Mouse (Mus musculus) neural tube, embryonic 13.5 days (tissue): Measurements from ENCODE around the gene Ybey. TPM values are rescaled to one million over a fixed set of nuclear protein-coding genes. Genes with fewer than 3 reads are reported as not detected.
A peak's percentile ranks its signal among the peaks of the same experiment; 100 is the strongest.

Experiments
- ATAC-seq: fragments of 200-750 bp; cut with Nextera tagmentation; 2 replicates; pipeline ENCODE4 v1.8.0; 2017; ENCODE audit warnings: low read depth, mild to moderate bottlenecking, moderate TSS enrichment, moderate library complexity
- H3K27ac ChIP-seq: fragments of 300-500 bp; sonication (generic); replicated peaks from 2 replicates; pipeline ENCODE4 v1.5.1; 2015; ENCODE audit warnings: moderate library complexity, mild to moderate bottlenecking, inconsistent platforms
- H3K27me3 ChIP-seq: fragments of 300-500 bp; sonication (generic); 2 replicates; pipeline ENCODE4 v1.6.1; 2015; ENCODE audit warnings: mild to moderate bottlenecking, inconsistent platforms
- H3K36me3 ChIP-seq: fragments of 300-500 bp; sonication (generic); 2 replicates; pipeline ENCODE4 v1.6.1; 2015; ENCODE audit warnings: mild to moderate bottlenecking, inconsistent platforms
- H3K4me1 ChIP-seq: fragments of 300-500 bp; sonication (generic); replicated peaks from 2 replicates; pipeline ENCODE4 v1.6.1; 2015; ENCODE audit warnings: inconsistent platforms
- H3K4me2 ChIP-seq: fragments of 300-500 bp; sonication (generic); 2 replicates; pipeline ENCODE4 v1.6.1; 2015; ENCODE audit warnings: inconsistent platforms, mild to moderate bottlenecking, moderate library complexity
- H3K4me3 ChIP-seq: fragments of 300-500 bp; sonication (generic); 2 replicates; pipeline ENCODE4 v1.5.1; 2015; ENCODE audit warnings: mild to moderate bottlenecking, inconsistent platforms
- H3K9ac ChIP-seq: fragments of 300-500 bp; sonication (generic); 2 replicates; pipeline ENCODE4 v1.6.1; 2015; ENCODE audit warnings: moderate library complexity, mild to moderate bottlenecking, inconsistent platforms
- H3K9me3 ChIP-seq: fragments of 300-500 bp; sonication (generic); 2 replicates; pipeline ENCODE4 v1.6.1; 2016; ENCODE audit warnings: inconsistent platforms
- WGBS: fragments of 180-500 bp; shearing (Covaris S2); methylation state at CpG from one replicate; pipeline ENCODE4 v1.1.7; 2015; 5-methylcytosine and 5-hydroxymethylcytosine counted together
- polyA plus RNA-seq: library from polyadenylated mRNA; unstranded; fragments of >200 nt; fragmentation: Nextera tagmentation; extraction: Ambion mirVana; gene quantifications from 2 replicates; pipeline ENCODE4 v1.2.1, GENCODE M21; 2015

The Ybey gene
- polyA plus RNA-seq: 6.0 and 7.3 TPM in 2 replicates

DNA sequence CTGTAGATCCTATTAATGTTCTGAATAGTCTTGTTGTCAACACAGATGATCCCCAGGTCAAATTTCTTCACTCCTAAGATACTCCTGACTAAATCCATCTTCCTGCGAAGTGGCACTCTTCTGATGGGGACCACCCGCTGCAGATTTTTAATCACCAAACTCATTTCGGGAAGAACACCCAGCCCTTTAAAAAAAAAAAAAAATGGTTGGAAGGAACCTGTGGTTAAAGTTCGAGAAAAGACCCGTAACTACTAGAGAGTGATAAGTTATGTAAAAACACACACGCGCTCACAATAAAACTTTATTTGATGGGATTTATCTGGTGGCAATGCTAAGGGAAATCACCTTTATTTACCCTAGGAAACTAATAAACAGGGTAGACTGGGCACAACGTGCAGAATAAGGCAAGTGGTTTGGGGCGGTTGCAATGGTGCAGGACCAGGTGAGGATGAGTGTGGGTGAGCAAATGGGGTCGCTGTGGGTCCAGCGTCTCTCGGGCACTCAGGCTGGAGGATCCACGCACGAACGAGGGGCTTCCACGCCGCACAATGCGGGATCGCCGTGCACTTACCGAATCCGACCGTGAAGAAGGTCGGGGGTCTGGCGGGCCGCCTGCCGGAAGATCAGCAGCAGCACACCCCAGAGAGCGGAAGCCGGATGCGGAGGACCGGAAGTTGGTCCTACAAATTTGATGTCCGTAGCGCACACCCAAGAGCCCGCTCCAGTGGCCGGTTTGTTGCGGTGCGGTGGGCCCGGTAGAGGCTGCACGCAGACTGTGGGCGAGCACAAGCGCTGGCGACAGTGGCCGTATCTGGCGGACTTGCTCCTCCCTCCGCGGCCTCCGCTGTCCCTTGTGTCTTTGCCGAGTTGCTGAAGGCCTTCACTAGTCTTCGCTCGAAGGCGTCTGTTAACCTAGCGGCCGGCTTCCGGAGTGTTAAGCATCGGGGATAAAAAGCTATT is at the start of gene Ybey, which contains the start of gene Mcm3ap:
Ybey (minus strand) TSS at position 912 of the 960 bp plus-strand sequence.
Mcm3ap (plus strand) TSS at position 725 of the 960 bp plus-strand sequence.
- H3K27me3 ChIP-seq: no peaks in the 10 kb centered on the region
- peak within 1 kb of the TSS; percentile 87 for H3K9ac ChIP-seq
- H3K9me3 ChIP-seq: no peaks in the 10 kb centered on the region
- H3K27ac ChIP-seq: peak within 1 kb of the TSS; percentile 88
- H3K4me3 ChIP-seq: peak within 1 kb of the TSS; percentile 68
- 2% methylated on average over 55 of the region's 55 CpGs for WGBS
- peak within 1 kb of the TSS; percentile 62 for H3K4me2 ChIP-seq
- ATAC-seq: peak; percentile 99
- H3K36me3 ChIP-seq: peaks cover 43% of the 10 kb centered on the region
- peaks cover 46% of the 10 kb centered on the region for H3K4me1 ChIP-seq

DNA sequence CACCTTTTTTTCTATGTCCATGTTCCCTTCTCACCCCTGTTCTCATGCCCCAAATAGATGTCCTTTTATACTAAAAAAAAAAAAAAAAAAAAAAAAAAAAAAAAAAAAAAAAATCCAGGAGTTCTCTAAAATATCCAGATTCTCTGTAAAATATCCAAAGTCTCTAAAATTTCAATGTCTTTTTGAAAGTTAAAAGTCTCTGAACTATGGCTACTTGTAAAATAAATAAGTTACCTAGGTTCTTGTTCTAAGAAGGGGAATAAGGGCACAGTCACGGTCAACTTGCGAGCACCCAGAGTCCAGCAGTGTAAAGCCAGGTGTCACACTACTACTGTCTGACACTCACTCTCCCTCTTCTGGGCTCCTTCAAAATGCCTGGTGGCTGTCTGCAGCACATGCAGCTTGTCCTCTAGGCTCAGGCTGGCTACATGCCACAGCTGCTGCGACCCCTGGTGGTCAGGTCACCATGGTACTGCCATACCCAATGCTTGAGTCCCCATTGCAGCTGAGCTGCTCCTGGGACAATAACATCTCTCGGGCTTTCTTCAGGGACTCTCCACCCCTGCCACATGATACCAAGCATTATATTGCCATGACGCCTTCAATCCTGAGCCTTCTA is 44.2 kb upstream of the Ybey start:
- Histone ChIP-seq H3K9ac (no peak overlapping the region), H3K4me2 (no peak overlapping the region), H3K27me3 (no peaks in the 10 kb centered on the region), H3K4me3 (no peak overlapping the region), H3K36me3 (peaks cover 87% of the 10 kb centered on the region), H3K27ac (no peak overlapping the region), H3K4me1 (no peaks in the 10 kb centered on the region), H3K9me3 (0 out of 2 replicates have a peak, but pooled peaks cover 2% of the 10 kb centered on the region)
- ATAC-seq: 0 out of 2 replicates have a peak, but pooled peaks have one; percentile 19
- 46% methylated on average over 5 of the region's 5 CpGs for WGBS

DNA sequence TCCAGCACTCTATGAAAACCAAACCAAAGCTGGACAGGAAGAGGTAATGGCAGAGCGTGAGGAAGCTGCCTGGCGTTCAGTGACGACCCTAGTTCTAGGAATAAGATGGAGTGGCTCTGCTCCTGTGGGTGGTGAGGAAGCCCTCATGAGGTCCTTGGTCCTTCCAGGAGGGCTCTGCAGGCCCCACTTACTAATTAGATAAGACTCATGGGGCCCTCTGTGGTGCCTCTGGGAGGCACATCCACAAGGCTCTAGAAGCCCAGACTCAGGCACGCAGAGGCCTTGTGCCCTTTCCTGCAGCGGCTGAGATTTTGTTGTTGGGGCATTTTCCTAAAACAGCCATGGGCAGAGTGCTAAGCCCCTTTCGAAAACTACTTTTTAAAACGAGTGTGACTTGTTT is 37.0 kb upstream of the Ybey start:
- Histone ChIP-seq H3K4me1 (no peaks in the 10 kb centered on the region), H3K36me3 (peaks cover 93% of the 10 kb centered on the region), H3K9me3 (no peaks in the 10 kb centered on the region), H3K9ac (no peak overlapping the region), H3K4me2 (no peak overlapping the region), H3K4me3 (no peak overlapping the region), H3K27ac (no peak overlapping the region), H3K27me3 (no peaks in the 10 kb centered on the region)
- no peak for ATAC-seq
- 95% methylated on average over 7 of the region's 7 CpGs for WGBS

DNA sequence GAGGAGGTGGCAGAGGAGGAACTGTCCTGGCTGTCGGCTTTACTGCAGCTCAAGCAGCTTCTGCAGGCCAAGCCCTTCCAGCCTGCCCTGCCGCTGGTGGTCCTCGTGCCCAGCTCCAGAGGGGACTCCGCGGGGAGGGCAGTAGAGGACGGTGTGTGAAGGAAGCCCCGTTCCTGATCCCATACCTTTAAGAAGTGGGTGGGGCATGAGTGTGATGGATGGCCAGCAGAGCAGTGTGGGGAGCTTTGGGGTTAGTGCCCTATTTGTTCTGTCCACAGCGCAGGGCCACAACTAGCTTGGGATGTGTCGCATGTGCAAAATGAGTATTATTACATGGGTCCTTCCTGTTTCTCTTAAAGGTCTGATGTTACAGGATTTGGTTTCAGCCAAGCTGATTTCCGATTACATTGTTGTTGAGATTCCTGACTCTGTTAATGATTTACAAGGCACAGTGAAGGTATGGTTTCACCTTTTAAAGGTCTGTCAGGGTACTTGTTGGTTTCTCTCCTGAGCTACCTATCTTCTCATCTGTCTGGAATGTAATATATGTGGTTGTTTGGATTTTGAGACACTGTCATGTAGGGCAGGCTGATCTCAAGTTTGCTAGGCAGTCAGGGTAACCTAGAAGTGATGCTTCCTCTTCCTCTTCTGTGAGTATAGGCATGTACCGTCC is 35.5 kb upstream of the Ybey start:
- Histone ChIP-seq H3K27ac (no peak overlapping the region), H3K4me1 (no peaks in the 10 kb centered on the region), H3K4me3 (no peak overlapping the region), H3K9me3 (no peaks in the 10 kb centered on the region), H3K27me3 (no peaks in the 10 kb centered on the region), H3K36me3 (peaks cover 94% of the 10 kb centered on the region), H3K9ac (no peak overlapping the region), H3K4me2 (no peak overlapping the region)
- no peak for ATAC-seq
- 90% methylated on average over 11 of the region's 11 CpGs for WGBS

DNA sequence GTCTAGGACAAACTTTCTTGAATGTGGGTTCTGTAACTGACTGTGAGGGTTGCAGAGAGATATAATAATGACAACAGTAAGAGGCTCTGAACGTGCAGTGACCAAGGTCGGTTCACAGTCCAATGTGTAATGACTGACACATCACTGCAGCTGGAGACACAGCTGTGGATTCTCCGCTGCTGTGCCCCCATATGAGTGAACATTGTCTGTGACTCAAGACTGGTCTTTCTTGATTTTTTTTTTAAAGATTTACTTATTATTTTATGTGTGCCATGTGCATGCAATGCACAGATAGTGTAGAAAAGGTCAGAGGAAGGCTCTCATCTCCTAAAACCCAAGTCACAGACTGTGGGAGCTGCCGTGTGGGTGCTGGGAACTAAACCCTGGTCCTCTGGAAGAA is 28.6 kb upstream of the Ybey start:
- Histone ChIP-seq H3K4me2 (no peak overlapping the region), H3K9ac (no peak overlapping the region), H3K27ac (no peak overlapping the region), H3K36me3 (peaks cover 94% of the 10 kb centered on the region), H3K4me1 (no peaks in the 10 kb centered on the region), H3K4me3 (no peak overlapping the region), H3K27me3 (no peaks in the 10 kb centered on the region), H3K9me3 (no peaks in the 10 kb centered on the region)
- 96% methylated on average over 4 of the region's 4 CpGs for WGBS
- ATAC-seq: no peak

DNA sequence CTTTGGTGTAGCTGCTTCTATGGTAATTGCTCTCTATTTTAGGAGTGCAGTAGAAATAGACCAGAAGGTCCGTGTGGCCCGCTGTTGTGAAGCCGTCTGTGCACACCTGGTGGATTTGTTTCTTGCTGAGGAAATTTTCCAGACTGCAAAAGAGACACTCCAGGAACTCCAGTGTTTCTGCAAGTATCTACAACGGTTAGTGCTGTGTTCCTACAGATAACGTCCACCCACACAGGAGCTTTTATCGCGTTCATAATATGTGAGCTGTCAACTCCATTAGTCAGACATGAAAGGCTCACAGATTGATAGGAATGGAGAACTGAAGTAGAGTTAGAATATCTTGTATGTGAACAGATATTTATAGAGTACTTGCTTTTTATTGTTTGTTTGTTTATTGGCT is 27.5 kb upstream of the Ybey start:
- no peak overlapping the region for H3K4me3 ChIP-seq
- 95% methylated on average over 7 of the region's 7 CpGs for WGBS

DNA sequence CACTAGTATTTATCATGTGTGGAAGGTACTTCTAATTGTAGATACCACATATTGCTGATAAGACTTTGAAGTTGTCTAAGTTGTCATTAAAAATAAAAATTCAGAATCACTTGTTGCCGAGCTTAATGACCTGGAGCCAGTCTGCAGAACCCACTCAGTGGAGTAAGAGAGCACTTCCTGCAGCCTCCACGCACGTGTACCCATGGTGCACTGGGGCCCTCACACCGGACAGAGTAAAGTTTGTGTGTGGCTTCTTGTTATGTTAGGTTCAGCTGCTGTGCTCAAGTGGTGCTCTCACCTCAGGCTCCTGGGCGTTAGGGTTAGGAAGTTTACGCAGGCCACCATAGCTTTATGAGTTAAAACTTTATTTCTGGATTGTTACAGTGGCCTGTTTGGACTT is 26.6 kb upstream of the Ybey start:
- Histone ChIP-seq H3K9ac (no peak overlapping the region), H3K4me1 (no peaks in the 10 kb centered on the region), H3K27ac (no peak overlapping the region), H3K36me3 (peaks cover 90% of the 10 kb centered on the region), H3K4me2 (no peak overlapping the region), H3K27me3 (no peaks in the 10 kb centered on the region), H3K4me3 (no peak overlapping the region), H3K9me3 (no peaks in the 10 kb centered on the region)
- no peak for ATAC-seq
- WGBS: 95% methylated on average over 6 of the region's 6 CpGs

More for the DNA sequence above, 27.5 kb upstream of the Ybey start:
- Histone ChIP-seq H3K9ac (no peak overlapping the region), H3K27ac (no peak overlapping the region), H3K27me3 (no peaks in the 10 kb centered on the region), H3K9me3 (no peaks in the 10 kb centered on the region), H3K36me3 (peaks cover 90% of the 10 kb centered on the region), H3K4me1 (no peaks in the 10 kb centered on the region), H3K4me2 (no peak overlapping the region)
- no peak for ATAC-seq

DNA sequence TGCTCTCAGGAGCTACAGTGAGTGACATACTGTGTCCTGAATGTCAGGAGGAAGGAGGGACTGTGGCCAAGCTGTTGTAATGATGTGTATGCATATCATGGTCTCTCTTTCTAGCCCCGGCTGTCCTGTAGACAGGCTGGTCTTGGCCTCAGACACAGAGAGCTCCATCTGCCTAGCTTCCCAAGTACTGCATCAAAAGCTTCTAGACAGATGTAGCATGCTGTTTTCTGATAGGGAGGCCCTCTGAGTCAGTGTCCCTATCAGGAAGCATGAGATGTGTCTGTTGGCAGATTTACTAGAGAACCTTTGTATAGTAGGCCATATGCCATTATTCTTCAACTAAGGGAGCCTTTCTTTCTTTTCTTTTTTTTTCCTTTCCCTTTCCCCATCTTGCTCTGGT is 24.6 kb upstream of the Ybey start:
- H3K36me3 ChIP-seq: peaks cover 90% of the 10 kb centered on the region
- WGBS: 88% methylated on average over 1 of the region's 1 CpGs
- no peak overlapping the region for H3K4me2 ChIP-seq
- H3K27ac ChIP-seq: no peak overlapping the region
- H3K27me3 ChIP-seq: no peaks in the 10 kb centered on the region
- H3K4me3 ChIP-seq: no peak overlapping the region
- no peaks in the 10 kb centered on the region for H3K9me3 ChIP-seq
- no peak for ATAC-seq
- no peak overlapping the region for H3K9ac ChIP-seq
- H3K4me1 ChIP-seq: no peaks in the 10 kb centered on the region

DNA sequence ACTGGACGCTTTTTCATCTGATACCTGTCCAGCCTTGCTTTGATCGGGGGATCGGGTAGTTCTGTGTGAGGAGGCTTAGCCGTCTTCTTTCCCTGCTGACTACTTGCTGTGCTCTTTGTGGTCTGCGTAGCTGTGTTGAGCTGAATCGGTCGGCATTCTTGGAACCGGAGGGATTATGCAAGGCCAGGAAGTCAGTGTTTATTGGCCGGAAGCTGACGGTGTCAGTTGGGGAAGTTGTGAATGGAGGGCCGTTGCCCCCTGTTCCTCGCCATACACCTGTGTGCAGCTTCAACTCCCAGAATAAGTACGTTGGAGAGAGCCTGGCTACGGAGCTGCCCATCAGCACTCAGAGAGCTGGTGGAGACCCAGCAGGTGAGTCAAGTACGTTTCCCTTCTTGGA is 20.3 kb upstream of the Ybey start:
- H3K27ac ChIP-seq: no peak overlapping the region
- H3K4me2 ChIP-seq: no peak overlapping the region
- H3K4me3 ChIP-seq: no peak overlapping the region
- H3K27me3 ChIP-seq: no peaks in the 10 kb centered on the region
- no peaks in the 10 kb centered on the region for H3K9me3 ChIP-seq
- ATAC-seq: no peak
- no peak overlapping the region for H3K9ac ChIP-seq
- 93% methylated on average over 15 of the region's 15 CpGs for WGBS
- H3K4me1 ChIP-seq: no peaks in the 10 kb centered on the region
- peaks cover 95% of the 10 kb centered on the region for H3K36me3 ChIP-seq

DNA sequence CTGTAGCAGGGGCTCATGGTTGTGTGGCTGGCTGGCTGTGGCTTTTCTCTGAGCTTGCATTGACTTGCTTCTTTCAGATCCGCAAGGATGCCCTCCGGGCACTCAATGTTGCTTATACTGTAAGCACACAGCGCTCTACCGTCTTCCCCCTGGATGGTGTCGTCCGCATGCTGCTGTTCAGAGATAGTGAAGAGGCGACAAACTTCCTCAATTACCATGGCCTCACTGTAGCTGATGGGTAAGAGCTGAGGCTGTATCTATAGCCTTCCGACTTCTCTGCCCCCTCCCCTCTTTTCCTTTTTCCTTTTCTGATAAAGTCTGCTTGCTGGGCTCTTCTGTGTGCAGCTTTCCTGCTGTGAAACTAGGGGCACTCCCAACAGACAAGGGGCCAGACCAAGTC is 19.4 kb upstream of the Ybey start:
- Histone ChIP-seq H3K27me3 (no peaks in the 10 kb centered on the region), H3K36me3 (peaks cover 95% of the 10 kb centered on the region), H3K4me2 (no peak overlapping the region), H3K9ac (no peak overlapping the region), H3K4me3 (no peak overlapping the region), H3K27ac (no peak overlapping the region), H3K9me3 (no peaks in the 10 kb centered on the region), H3K4me1 (no peaks in the 10 kb centered on the region)
- ATAC-seq: no peak
- 95% methylated on average over 8 of the region's 8 CpGs for WGBS

DNA sequence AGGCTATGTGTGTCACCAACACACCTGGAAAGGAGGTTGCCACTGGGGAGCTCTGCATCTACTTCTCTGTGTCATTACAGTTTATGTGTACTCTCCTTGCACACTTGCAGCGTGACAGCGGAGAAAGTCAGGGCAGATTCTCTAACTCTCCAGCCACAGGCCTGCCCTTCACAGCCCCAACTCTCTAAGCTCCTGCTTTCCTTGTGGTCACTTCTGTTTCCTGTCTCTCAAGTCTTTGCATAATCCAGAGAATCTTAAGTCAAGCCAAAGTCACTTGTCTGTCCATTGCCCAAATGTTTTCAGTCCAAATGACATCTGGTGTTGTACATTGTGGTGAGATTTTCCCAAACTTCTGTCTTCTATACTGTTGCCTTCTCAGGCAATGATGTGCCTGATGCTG is 17.4 kb upstream of the Ybey start:
- Histone ChIP-seq H3K4me3 (no peak overlapping the region), H3K27ac (no peak overlapping the region), H3K36me3 (peaks cover 98% of the 10 kb centered on the region), H3K4me1 (no peaks in the 10 kb centered on the region), H3K4me2 (no peak overlapping the region), H3K9ac (no peak overlapping the region), H3K9me3 (no peaks in the 10 kb centered on the region), H3K27me3 (no peaks in the 10 kb centered on the region)
- ATAC-seq: no peak
- WGBS: 95% methylated on average over 2 of the region's 2 CpGs

DNA sequence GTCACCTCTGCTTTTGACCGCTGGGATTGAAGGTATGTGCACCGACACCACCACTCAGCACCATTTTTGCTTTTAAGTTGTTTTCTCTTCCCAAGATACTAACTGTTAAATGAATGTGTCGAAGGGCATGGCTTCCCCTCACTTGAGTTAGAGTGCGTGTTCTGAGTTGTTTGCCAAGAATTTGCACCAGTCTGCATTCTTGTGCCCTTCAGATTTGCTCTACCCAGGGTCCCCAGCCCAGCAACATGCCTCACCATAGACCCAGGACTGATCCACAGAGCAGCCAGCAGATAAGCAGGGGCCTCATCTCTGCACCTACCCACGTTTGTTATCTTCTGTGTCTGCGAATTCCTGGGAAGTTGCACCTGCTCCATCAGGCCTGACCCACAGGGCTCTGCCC is 12.6 kb upstream of the Ybey start:
- Histone ChIP-seq H3K27ac (no peak overlapping the region), H3K27me3 (no peaks in the 10 kb centered on the region), H3K9me3 (no peaks in the 10 kb centered on the region), H3K4me1 (no peaks in the 10 kb centered on the region), H3K4me3 (no peak overlapping the region), H3K36me3 (peaks cover 97% of the 10 kb centered on the region), H3K9ac (no peak overlapping the region), H3K4me2 (no peak overlapping the region)
- ATAC-seq: no peak
- WGBS: 95% methylated on average over 6 of the region's 6 CpGs
